Mouse (Mus musculus) ovary, postnatal 36 days (tissue): ENCODE measurements around the gene Rbm39.

ENCODE experiments used
- DNase-seq: peaks from one replicate; pipeline ENCODE4 v3.0.0; 2022; ENCODE audit warnings: low spot score, mixed read lengths

Rbm39 gene

GRCm38 (mm10) chr2:156111358-156112079, 68.5 kb downstream of the Rbm39 start, which contains the start of the genes Cpne1 and Rbm12:
Gene Cpne1, minus strand, starts transcription at chr2:156111965.
Gene Rbm12, minus strand, starts transcription at chr2:156111978.
- peak; percentile 93 for DNase-seq

DNA sequence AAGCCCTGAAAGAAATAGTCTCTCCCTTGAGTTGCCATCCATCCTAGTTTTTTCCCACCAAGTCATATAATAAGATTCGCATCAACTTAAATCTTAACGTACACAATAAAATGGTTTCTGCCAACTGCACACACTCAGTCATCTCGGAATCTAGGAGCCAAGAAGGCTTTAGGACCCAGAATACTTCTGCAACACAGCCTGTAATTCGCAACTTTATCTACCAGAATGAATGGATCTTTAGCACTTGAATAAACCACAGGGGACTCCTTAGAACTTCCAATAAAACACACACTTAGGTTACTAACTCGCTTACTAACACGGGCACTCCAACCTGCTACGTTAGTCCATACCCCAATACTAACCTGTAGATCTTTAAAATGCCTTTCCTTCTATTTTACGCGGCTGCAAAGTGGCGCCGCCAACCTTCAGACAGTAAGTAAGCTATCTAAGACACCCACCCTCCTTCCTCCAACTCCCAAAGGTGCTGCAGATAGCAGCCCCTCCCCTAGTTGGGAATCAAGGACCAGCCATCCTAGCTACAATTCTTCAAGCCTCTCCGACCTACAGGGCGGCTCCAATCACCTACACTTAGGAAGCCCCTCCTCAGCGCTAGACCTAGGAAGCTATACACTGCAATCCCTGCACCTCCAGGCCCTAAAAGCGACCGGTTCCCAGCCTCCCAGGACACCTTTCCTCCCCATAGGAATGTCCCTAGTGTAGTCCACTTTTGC, 69.2 kb downstream of the Rbm39 start:
- DNase-seq: peak; percentile 6
